Mouse (Mus musculus) lung, postnatal 0 days (tissue): Measurements from ENCODE around the gene Rufy1.

Experiments used
- CTCF ChIP-seq: IDR thresholded peaks from 2 replicates; pipeline ENCODE4 v1.5.1; 2016; ENCODE audit warnings: antibody characterized with exemption, mild to moderate bottlenecking
- EP300 ChIP-seq: IDR thresholded peaks from 2 replicates; pipeline ENCODE4 v1.6.1; 2016; ENCODE audit warnings: antibody characterized with exemption, mild to moderate bottlenecking, control low read depth

- TF ChIP-seq CTCF, result no peak
- no peak for TF ChIP-seq EP300
These were observed 25.5 kb upstream of the Rufy1 start for GRCm38 (mm10) chr11:50456455-50456854.
